Mouse (Mus musculus) embryonic facial prominence, embryonic 13.5 days (tissue): Measurements from ENCODE around the gene Mlip. TPM values are rescaled to one million over a fixed set of nuclear protein-coding genes. Genes with fewer than 3 reads are reported as not detected.

ENCODE experiments used
- polyA plus RNA-seq: library from polyadenylated mRNA; unstranded; fragments of >200 nt; fragmentation: Nextera tagmentation; extraction: Ambion mirVana; gene quantifications from 2 replicates; pipeline ENCODE4 v1.2.1, GENCODE M21; 2015

Gene Mlip
- polyA plus RNA-seq, 1 experiment from 2014 or later, result 1.6 TPM

Other genes starting within 250 kb of the Mlip start
- 15.7 and 16.5 TPM in 2 replicates for gene Lrrc1, start 191.9 kb upstream of the Mlip start, polyA plus RNA-seq